Mouse (Mus musculus) ES-E14 (cell line): ENCODE data around the gene Tent5c.

ENCODE experiments used
- CHD2 ChIP-seq: IDR thresholded peaks from 2 replicates; pipeline ENCODE4 v1.6.1; 2014; ENCODE audit warnings: mild to moderate bottlenecking, low read depth, low read length, inconsistent platforms
- MAFK ChIP-seq: IDR thresholded peaks from 2 replicates; pipeline ENCODE4 v1.6.1; 2014; ENCODE audit warnings: mild to moderate bottlenecking, low read depth, low read length, inconsistent platforms; ENCODE audit not compliant: insufficient read depth
- ZC3H11A ChIP-seq: IDR thresholded peaks from 2 replicates; pipeline ENCODE4 v1.6.1; 2012; ENCODE audit warnings: low read depth, mild to moderate bottlenecking, inconsistent platforms, low read length, borderline replicate concordance
- ZNF384 ChIP-seq: IDR thresholded peaks from 2 replicates; pipeline ENCODE4 v1.6.1; 2012; ENCODE audit warnings: low read depth, low read length, inconsistent platforms

DNA sequence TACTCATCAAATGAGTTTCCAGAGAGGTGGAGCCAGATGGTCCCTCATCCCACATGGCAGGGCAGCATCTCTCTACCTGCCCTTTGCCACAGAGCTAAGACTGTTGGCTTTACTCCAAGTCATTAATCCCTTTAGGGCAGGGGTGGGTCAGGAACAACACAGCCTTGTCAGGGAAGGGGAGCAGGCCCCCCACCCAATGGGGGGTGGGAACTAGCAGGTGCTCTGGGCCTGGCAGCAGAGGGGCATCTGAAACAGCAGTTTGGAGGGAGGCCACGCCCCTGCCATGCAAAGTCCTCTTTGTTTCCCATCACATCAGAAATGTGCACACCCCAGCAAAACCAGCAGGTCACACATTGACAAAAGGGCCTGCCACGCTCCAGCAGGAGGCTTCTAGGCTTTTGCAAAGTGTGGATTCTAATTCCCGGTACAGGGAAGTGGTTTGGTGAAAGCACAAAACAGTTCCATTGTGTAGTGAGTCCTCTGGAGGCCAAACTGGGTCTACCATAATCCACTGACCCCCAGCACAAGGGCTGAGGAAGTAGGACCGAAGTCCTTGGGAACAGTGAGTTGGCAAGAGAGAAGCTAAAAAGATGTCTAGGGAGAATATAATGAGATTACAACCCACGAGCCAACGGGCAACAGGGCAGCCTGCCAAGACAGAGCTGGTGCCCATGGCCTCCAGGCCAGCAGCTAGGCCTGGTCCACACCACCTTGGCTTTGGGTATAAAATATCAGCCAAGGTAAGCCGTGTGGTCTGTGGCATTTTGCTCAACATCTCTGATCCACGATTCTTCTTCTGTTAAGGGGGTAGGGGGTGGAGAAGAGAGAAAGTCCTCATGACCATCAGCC lies 26.7 kb downstream of the Tent5c start:
- no peak for TF ChIP-seq ZNF384
- TF ChIP-seq CHD2, result no peak
- TF ChIP-seq MAFK, result no peak
- TF ChIP-seq ZC3H11A, result no peak
